Mouse (Mus musculus): ENCODE results near the gene Mrpl53. TPM values are rescaled to one million over a fixed set of nuclear protein-coding genes. Genes with fewer than 3 reads are reported as not detected.

Mrpl53 gene
- polyA plus RNA-seq, 1 experiment from 2014 or later = 180 TPM

- no peaks in the 10 kb centered on the region for H3K9me3 ChIP-seq (ENCODE audit: control insufficient read depth, low read length)
- no peak overlapping the region for H3K4me2 ChIP-seq (ENCODE audit: low read length)
- WGBS = 6% methylated on average over 6 of the region's 6 CpGs
- H3K27ac ChIP-seq (replicated peaks in 1 of 2; ENCODE audit: control insufficient read depth in 1 of 2, insufficient read depth in 1 of 2, low read depth in 2 of 2, low read length in 2 of 2) = no peak overlapping the region
- no peak overlapping the region for H3K4me3 ChIP-seq (ENCODE audit: control insufficient read depth in 1 of 2, insufficient read depth in 1 of 2, low read depth in 1 of 2, low read length in 2 of 2)
- peaks cover 5 to 18% of the 10 kb centered on the region in 2 experiments; a peak in 3 of 4 replicates for H3K4me1 ChIP-seq (ENCODE audit: control insufficient read depth in 2 of 2, insufficient read depth in 2 of 2, low read length in 2 of 2)
- peaks cover 19% of the 10 kb centered on the region for H3K36me3 ChIP-seq (ENCODE audit: control insufficient read depth, insufficient read depth, low read length)
- no peak for ATAC-seq (ENCODE audit: insufficient number of reproducible peaks, insufficient read depth, low FRiP score, low read depth)
- H3K27me3 ChIP-seq (ENCODE audit: control insufficient read depth, insufficient read depth, low read length) = peaks cover 71% of the 10 kb centered on the region
- H3K9ac ChIP-seq (ENCODE audit: low read length) = no peak overlapping the region
Measured at GRCm38 (mm10) chr6:83084477-83084876, 24.4 kb upstream of the Mrpl53 start.

- H3K4me3 ChIP-seq (ENCODE audit: control insufficient read depth in 1 of 2, insufficient read depth in 1 of 2, low read depth in 1 of 2, low read length in 2 of 2) = peak within 1 kb of the TSS; percentile 26 to 28
- peaks cover 5 to 18% of the 10 kb centered on the region in 2 experiments; a peak in 3 of 4 replicates for H3K4me1 ChIP-seq (ENCODE audit: control insufficient read depth in 2 of 2, insufficient read depth in 2 of 2, low read length in 2 of 2)
- peaks cover 8% of the 10 kb centered on the region; the same call in 1 of the 2 replicates for H3K36me3 ChIP-seq (ENCODE audit: control insufficient read depth, insufficient read depth, low read length)
- H3K4me2 ChIP-seq (ENCODE audit: low read length) = peak within 1 kb of the TSS; percentile 57
- H3K27ac ChIP-seq (replicated peaks in 1 of 2; ENCODE audit: control insufficient read depth in 1 of 2, insufficient read depth in 1 of 2, low read depth in 2 of 2, low read length in 2 of 2) = no peak within 1 kb of the TSS
- H3K9ac ChIP-seq (ENCODE audit: low read length) = peak within 1 kb of the TSS; percentile 44; the same call in 1 of the 2 replicates
- no peaks in the 10 kb centered on the region for H3K9me3 ChIP-seq (ENCODE audit: control insufficient read depth, low read length)
- ATAC-seq (ENCODE audit: insufficient number of reproducible peaks, insufficient read depth, low FRiP score, low read depth) = no peak
- WGBS = 2% methylated on average over 42 of the region's 42 CpGs
- H3K27me3 ChIP-seq (ENCODE audit: control insufficient read depth, insufficient read depth, low read length) = peaks cover 88% of the 10 kb centered on the region
Measured at GRCm38 (mm10) chr6:83086121-83087035, 22.5 kb upstream of the Mrpl53 start, which contains the start of gene Lbx2. Lbx2 (plus strand) TSS chr6:83086367.

- Histone ChIP-seq H3K9me3 (ENCODE audit: control insufficient read depth, low read length) (no peaks in the 10 kb centered on the region), H3K4me2 (ENCODE audit: low read length) (peak overlapping the region; percentile 57), H3K36me3 (ENCODE audit: control insufficient read depth, insufficient read depth, low read length) (peaks cover 3% of the 10 kb centered on the region; the same call in 1 of the 2 replicates), H3K27me3 (ENCODE audit: control insufficient read depth, insufficient read depth, low read length) (peaks cover 85% of the 10 kb centered on the region), H3K27ac (replicated peaks in 1 of 2; ENCODE audit: control insufficient read depth in 1 of 2, insufficient read depth in 1 of 2, low read depth in 2 of 2, low read length in 2 of 2) (no peak overlapping the region), H3K4me1 (ENCODE audit: control insufficient read depth in 2 of 2, insufficient read depth in 2 of 2, low read length in 2 of 2) (peaks cover 5 to 18% of the 10 kb centered on the region in 2 experiments; a peak in 3 of 4 replicates), H3K4me3 (ENCODE audit: control insufficient read depth in 1 of 2, insufficient read depth in 1 of 2, low read depth in 1 of 2, low read length in 2 of 2) (peak overlapping the region; percentile 26 to 28), H3K9ac (ENCODE audit: low read length) (peak overlapping the region; percentile 5; the same call in 1 of the 2 replicates)
- no peak for ATAC-seq (ENCODE audit: insufficient number of reproducible peaks, insufficient read depth, low FRiP score, low read depth)
- 2% methylated on average over 47 of the region's 47 CpGs for WGBS
Measured at GRCm38 (mm10) chr6:83087205-83087925, 21.5 kb upstream of the Mrpl53 start.

- H3K27ac ChIP-seq (replicated peaks in 1 of 2; ENCODE audit: control insufficient read depth in 1 of 2, insufficient read depth in 1 of 2, low read depth in 2 of 2, low read length in 2 of 2) = no peak overlapping the region
- peaks cover 81% of the 10 kb centered on the region for H3K27me3 ChIP-seq (ENCODE audit: control insufficient read depth, insufficient read depth, low read length)
- H3K4me3 ChIP-seq (ENCODE audit: control insufficient read depth in 1 of 2, insufficient read depth in 1 of 2, low read depth in 1 of 2, low read length in 2 of 2) = peak overlapping the region; percentile 26 to 28
- ATAC-seq (ENCODE audit: insufficient number of reproducible peaks, insufficient read depth, low FRiP score, low read depth) = no peak
- H3K4me2 ChIP-seq (ENCODE audit: low read length) = peak overlapping the region; percentile 57
- WGBS = 13% methylated on average over 9 of the region's 9 CpGs
- H3K9me3 ChIP-seq (ENCODE audit: control insufficient read depth, low read length) = no peaks in the 10 kb centered on the region
- no peaks in the 10 kb centered on the region for H3K36me3 ChIP-seq (ENCODE audit: control insufficient read depth, insufficient read depth, low read length)
- no peak overlapping the region for H3K9ac ChIP-seq (ENCODE audit: low read length)
- peaks cover 7 to 18% of the 10 kb centered on the region in 2 experiments; a peak in 3 of 4 replicates for H3K4me1 ChIP-seq (ENCODE audit: control insufficient read depth in 2 of 2, insufficient read depth in 2 of 2, low read length in 2 of 2)
Measured at GRCm38 (mm10) chr6:83087926-83088260, 20.9 kb upstream of the Mrpl53 start.

- Histone ChIP-seq H3K27me3 (ENCODE audit: control insufficient read depth, insufficient read depth, low read length) (peaks cover 38% of the 10 kb centered on the region), H3K4me3 (ENCODE audit: control insufficient read depth in 1 of 2, insufficient read depth in 1 of 2, low read depth in 1 of 2, low read length in 2 of 2) (no peak overlapping the region), H3K4me1 (ENCODE audit: control insufficient read depth in 2 of 2, insufficient read depth in 2 of 2, low read length in 2 of 2) (peaks cover 2 to 3% of the 10 kb centered on the region in 2 experiments; a peak in 2 of 4 replicates), H3K36me3 (ENCODE audit: control insufficient read depth, insufficient read depth, low read length) (no peaks in the 10 kb centered on the region), H3K9ac (ENCODE audit: low read length) (no peak overlapping the region), H3K27ac (replicated peaks in 1 of 2; ENCODE audit: control insufficient read depth in 1 of 2, insufficient read depth in 1 of 2, low read depth in 2 of 2, low read length in 2 of 2) (no peak overlapping the region), H3K4me2 (ENCODE audit: low read length) (no peak overlapping the region), H3K9me3 (ENCODE audit: control insufficient read depth, low read length) (no peaks in the 10 kb centered on the region)
- ATAC-seq (ENCODE audit: insufficient number of reproducible peaks, insufficient read depth, low FRiP score, low read depth) = no peak
- WGBS = 35% methylated on average over 6 of the region's 6 CpGs
Measured at GRCm38 (mm10) chr6:83092416-83093127, 16.3 kb upstream of the Mrpl53 start.

- Histone ChIP-seq H3K4me1 (ENCODE audit: control insufficient read depth in 2 of 2, insufficient read depth in 2 of 2, low read length in 2 of 2) (0 out of 4 replicates have a peak, but pooled peaks cover 0 to 2% of the 10 kb centered on the region in 2 experiments), H3K36me3 (ENCODE audit: control insufficient read depth, insufficient read depth, low read length) (no peaks in the 10 kb centered on the region), H3K27ac (replicated peaks in 1 of 2; ENCODE audit: control insufficient read depth in 1 of 2, insufficient read depth in 1 of 2, low read depth in 2 of 2, low read length in 2 of 2) (no peak overlapping the region), H3K9me3 (ENCODE audit: control insufficient read depth, low read length) (no peaks in the 10 kb centered on the region), H3K4me3 (ENCODE audit: control insufficient read depth in 1 of 2, insufficient read depth in 1 of 2, low read depth in 1 of 2, low read length in 2 of 2) (no peak overlapping the region), H3K4me2 (ENCODE audit: low read length) (no peak overlapping the region), H3K9ac (ENCODE audit: low read length) (no peak overlapping the region), H3K27me3 (ENCODE audit: control insufficient read depth, insufficient read depth, low read length) (peaks cover 5% of the 10 kb centered on the region; the same call in 1 of the 2 replicates)
- WGBS = 41% methylated on average over 6 of the region's 6 CpGs
- ATAC-seq (ENCODE audit: insufficient number of reproducible peaks, insufficient read depth, low FRiP score, low read depth) = no peak
Measured at GRCm38 (mm10) chr6:83095968-83096367, 12.9 kb upstream of the Mrpl53 start.

- 55% methylated on average over 2 of the region's 2 CpGs for WGBS
- Histone ChIP-seq H3K9ac (ENCODE audit: low read length) (no peak overlapping the region), H3K27ac (replicated peaks in 1 of 2; ENCODE audit: control insufficient read depth in 1 of 2, insufficient read depth in 1 of 2, low read depth in 2 of 2, low read length in 2 of 2) (no peak overlapping the region), H3K27me3 (ENCODE audit: control insufficient read depth, insufficient read depth, low read length) (no peaks in the 10 kb centered on the region; the same call in 1 of the 2 replicates), H3K4me2 (ENCODE audit: low read length) (no peak overlapping the region), H3K4me3 (ENCODE audit: control insufficient read depth in 1 of 2, insufficient read depth in 1 of 2, low read depth in 1 of 2, low read length in 2 of 2) (no peak overlapping the region), H3K4me1 (ENCODE audit: control insufficient read depth in 2 of 2, insufficient read depth in 2 of 2, low read length in 2 of 2) (peaks cover 10 to 12% of the 10 kb centered on the region in 2 experiments; a peak in 3 of 4 replicates), H3K36me3 (ENCODE audit: control insufficient read depth, insufficient read depth, low read length) (peaks cover under 1% of the 10 kb centered on the region; the same call in 1 of the 2 replicates), H3K9me3 (ENCODE audit: control insufficient read depth, low read length) (no peaks in the 10 kb centered on the region)
- ATAC-seq (ENCODE audit: insufficient number of reproducible peaks, insufficient read depth, low FRiP score, low read depth) = no peak
Measured at GRCm38 (mm10) chr6:83098411-83098810, 10.4 kb upstream of the Mrpl53 start.
